Mouse (Mus musculus): Measurements from ENCODE around the gene Gxylt2.

Gene Gxylt2

GRCm38 (mm10) chr6:100704574-100705365 lies at the start of gene Gxylt2:
Gene Gxylt2, plus strand, starts transcription at chr6:100704734.
- DNase-seq: peak; percentile 22 to 44

GRCm38 (mm10) chr6:100660395-100660794 lies 44.1 kb upstream of the Gxylt2 start:
- peak; percentile 70 to 82 for DNase-seq

- DNase-seq: no peak
Observed at GRCm38 (mm10) chr6:100662224-100662623, 42.3 kb upstream of the Gxylt2 start.

- no peak for DNase-seq
Observed at GRCm38 (mm10) chr6:100667644-100668043, 36.9 kb upstream of the Gxylt2 start.

GRCm38 (mm10) chr6:100668858-100669257 lies 35.7 kb upstream of the Gxylt2 start:
- DNase-seq: no peak

- peak; percentile 64 to 75 for DNase-seq
Observed at GRCm38 (mm10) chr6:100670370-100670841, 34.1 kb upstream of the Gxylt2 start.

GRCm38 (mm10) chr6:100670880-100671344 lies 33.6 kb upstream of the Gxylt2 start, which contains the start of gene Shq1:
Gene Shq1, minus strand, starts transcription at chr6:100671157.
- DNase-seq: peak; percentile 86 to 93

- DNase-seq: no peak
Observed at GRCm38 (mm10) chr6:100671401-100671800, 33.1 kb upstream of the Gxylt2 start.

GRCm38 (mm10) chr6:100674974-100675373 lies 29.6 kb upstream of the Gxylt2 start:
- no peak for DNase-seq

- no peak for DNase-seq
Observed at GRCm38 (mm10) chr6:100676461-100676860, 28.1 kb upstream of the Gxylt2 start.

GRCm38 (mm10) chr6:100678636-100679035 lies 25.9 kb upstream of the Gxylt2 start:
- no peak for DNase-seq

GRCm38 (mm10) chr6:100686341-100686740 lies 18.2 kb upstream of the Gxylt2 start:
- no peak for DNase-seq

GRCm38 (mm10) chr6:100699986-100700385 lies 4.5 kb upstream of the Gxylt2 start:
- DNase-seq: no peak

GRCm38 (mm10) chr6:100700774-100701173 lies 3.8 kb upstream of the Gxylt2 start:
- DNase-seq: peak in 1 of 2 experiments; percentile 15

GRCm38 (mm10) chr6:100704197-100704573 lies 349 bp upstream of the Gxylt2 start:
- no peak for DNase-seq

GRCm38 (mm10) chr6:100705366-100705811 lies 855 bp downstream of the Gxylt2 start:
- no peak for DNase-seq

- DNase-seq: no peak
Observed at GRCm38 (mm10) chr6:100706861-100707260, 2.3 kb downstream of the Gxylt2 start.

- DNase-seq: no peak
Observed at GRCm38 (mm10) chr6:100707557-100707956, 3.0 kb downstream of the Gxylt2 start.

- no peak for DNase-seq
Observed at GRCm38 (mm10) chr6:100708248-100708647, 3.7 kb downstream of the Gxylt2 start.

GRCm38 (mm10) chr6:100708996-100709395 lies 4.5 kb downstream of the Gxylt2 start:
- peak in 1 of 2 experiments; percentile 20 for DNase-seq

- DNase-seq: peak; percentile 16 to 32
Observed at GRCm38 (mm10) chr6:100709483-100709882, 4.9 kb downstream of the Gxylt2 start.

- no peak for DNase-seq
Observed at GRCm38 (mm10) chr6:100710170-100710569, 5.6 kb downstream of the Gxylt2 start.

- DNase-seq: no peak
Observed at GRCm38 (mm10) chr6:100710866-100711265, 6.3 kb downstream of the Gxylt2 start.

GRCm38 (mm10) chr6:100715296-100715828 lies 10.8 kb downstream of the Gxylt2 start:
- DNase-seq: no peak
